Mouse (Mus musculus): ENCODE results near the gene Serinc4. TPM values are rescaled to one million over a fixed set of nuclear protein-coding genes. Genes with fewer than 3 reads are reported as not detected.

Gene Serinc4
- polyA plus RNA-seq, 1 experiment from 2014 or later = 0.15 TPM

- DNase-seq (ENCODE audit: extremely low spot score, low spot score) = no peak
- H3K9me3 ChIP-seq = no peaks in the 10 kb centered on the region
- H3K27ac ChIP-seq = no peak overlapping the region
- WGBS = 20% methylated on average over 8 of the region's 8 CpGs
- H3K4me3 ChIP-seq = peak overlapping the region; percentile 49
- H3K27me3 ChIP-seq (ENCODE audit: poor library complexity, severe bottlenecking) = peaks cover 29% of the 10 kb centered on the region
- H3K36me3 ChIP-seq (replicated peaks) = peaks cover 21% of the 10 kb centered on the region
- peaks cover 25% of the 10 kb centered on the region for H3K4me1 ChIP-seq
These were observed 13.6 kb downstream of the Serinc4 start for GRCm38 (mm10) chr2:121443068-121443349.

- H3K27me3 ChIP-seq (ENCODE audit: poor library complexity, severe bottlenecking) = peaks cover 29% of the 10 kb centered on the region
- H3K4me1 ChIP-seq = peaks cover 20% of the 10 kb centered on the region
- DNase-seq (ENCODE audit: extremely low spot score, low spot score) = peak; percentile 61
- 0 out of 2 replicates have a peak overlapping the region, but pooled peaks have one; percentile 6 for H3K27ac ChIP-seq
- WGBS = 2% methylated on average over 30 of the region's 30 CpGs
- H3K4me3 ChIP-seq = peak overlapping the region; percentile 49
- H3K9me3 ChIP-seq = no peaks in the 10 kb centered on the region
- H3K36me3 ChIP-seq (replicated peaks) = peaks cover 27% of the 10 kb centered on the region
These were observed 14.1 kb downstream of the Serinc4 start for GRCm38 (mm10) chr2:121442259-121443067.

- Histone ChIP-seq H3K4me3 (peak overlapping the region; percentile 49), H3K9me3 (no peaks in the 10 kb centered on the region), H3K27me3 (ENCODE audit: poor library complexity, severe bottlenecking) (peaks cover 29% of the 10 kb centered on the region), H3K27ac (no peak overlapping the region), H3K4me1 (peaks cover 20% of the 10 kb centered on the region), H3K36me3 (replicated peaks) (peaks cover 34% of the 10 kb centered on the region)
- 6% methylated on average over 11 of the region's 11 CpGs for WGBS
- DNase-seq (ENCODE audit: extremely low spot score, low spot score) = no peak
These were observed 14.8 kb downstream of the Serinc4 start for GRCm38 (mm10) chr2:121441800-121442199.

- 59% methylated on average over 5 of the region's 5 CpGs for WGBS
- no peak for DNase-seq (ENCODE audit: extremely low spot score, low spot score)
- Histone ChIP-seq H3K27me3 (ENCODE audit: poor library complexity, severe bottlenecking) (peaks cover 29% of the 10 kb centered on the region), H3K27ac (no peak overlapping the region), H3K4me3 (no peak overlapping the region), H3K4me1 (peaks cover 20% of the 10 kb centered on the region), H3K36me3 (replicated peaks) (peaks cover 40% of the 10 kb centered on the region), H3K9me3 (no peaks in the 10 kb centered on the region)
These were observed 15.6 kb downstream of the Serinc4 start for GRCm38 (mm10) chr2:121440834-121441605.

- 86% methylated on average over 4 of the region's 4 CpGs for WGBS
- H3K27me3 ChIP-seq (ENCODE audit: poor library complexity, severe bottlenecking) = peaks cover 29% of the 10 kb centered on the region
- H3K27ac ChIP-seq = no peak overlapping the region
- H3K4me1 ChIP-seq = peaks cover 20% of the 10 kb centered on the region
- DNase-seq (ENCODE audit: extremely low spot score, low spot score) = no peak
- H3K36me3 ChIP-seq (replicated peaks) = peaks cover 53% of the 10 kb centered on the region
- H3K9me3 ChIP-seq = no peaks in the 10 kb centered on the region
- H3K4me3 ChIP-seq = no peak overlapping the region
These were observed 16.8 kb downstream of the Serinc4 start for GRCm38 (mm10) chr2:121439746-121440145.

GRCm38 (mm10) chr2:121434854-121435253, 21.7 kb downstream of the Serinc4 start:
- 95% methylated on average over 1 of the region's 1 CpGs for WGBS
- no peaks in the 10 kb centered on the region for H3K4me1 ChIP-seq
- no peak overlapping the region for H3K27ac ChIP-seq
- peaks cover 99% of the 10 kb centered on the region for H3K36me3 ChIP-seq (replicated peaks)
- no peak overlapping the region for H3K4me3 ChIP-seq
- H3K9me3 ChIP-seq = no peaks in the 10 kb centered on the region
- DNase-seq (ENCODE audit: extremely low spot score, low spot score) = no peak
- no peaks in the 10 kb centered on the region for H3K27me3 ChIP-seq (ENCODE audit: poor library complexity, severe bottlenecking)

GRCm38 (mm10) chr2:121425890-121426289, 30.7 kb downstream of the Serinc4 start:
- peaks cover 99% of the 10 kb centered on the region for H3K36me3 ChIP-seq (replicated peaks)
- H3K27ac ChIP-seq = no peak overlapping the region
- H3K4me1 ChIP-seq = no peaks in the 10 kb centered on the region
- 95% methylated on average over 2 of the region's 2 CpGs for WGBS
- DNase-seq (ENCODE audit: extremely low spot score, low spot score) = no peak
- no peaks in the 10 kb centered on the region for H3K27me3 ChIP-seq (ENCODE audit: poor library complexity, severe bottlenecking)
- H3K4me3 ChIP-seq = no peak overlapping the region
- H3K9me3 ChIP-seq = no peaks in the 10 kb centered on the region

GRCm38 (mm10) chr2:121423166-121423565, 33.4 kb downstream of the Serinc4 start:
- 91% methylated on average over 2 of the region's 2 CpGs for WGBS
- no peak for DNase-seq (ENCODE audit: extremely low spot score, low spot score)
- no peak overlapping the region for H3K27ac ChIP-seq
- H3K4me3 ChIP-seq = no peak overlapping the region
- H3K36me3 ChIP-seq (replicated peaks) = peaks cover 97% of the 10 kb centered on the region
- H3K27me3 ChIP-seq (ENCODE audit: poor library complexity, severe bottlenecking) = no peaks in the 10 kb centered on the region
- no peaks in the 10 kb centered on the region for H3K9me3 ChIP-seq
- H3K4me1 ChIP-seq = no peaks in the 10 kb centered on the region

GRCm38 (mm10) chr2:121418476-121418875, 38.1 kb downstream of the Serinc4 start:
- Histone ChIP-seq H3K4me1 (peaks cover 24% of the 10 kb centered on the region), H3K4me3 (no peak overlapping the region), H3K9me3 (no peaks in the 10 kb centered on the region), H3K27ac (no peak overlapping the region), H3K36me3 (replicated peaks) (peaks cover 81% of the 10 kb centered on the region), H3K27me3 (ENCODE audit: poor library complexity, severe bottlenecking) (no peaks in the 10 kb centered on the region)
- 92% methylated on average over 3 of the region's 3 CpGs for WGBS
- no peak for DNase-seq (ENCODE audit: extremely low spot score, low spot score)

GRCm38 (mm10) chr2:121416356-121416755, 40.2 kb downstream of the Serinc4 start:
- Histone ChIP-seq H3K9me3 (no peaks in the 10 kb centered on the region), H3K27ac (no peak overlapping the region), H3K36me3 (replicated peaks) (peaks cover 60% of the 10 kb centered on the region), H3K4me1 (peaks cover 36% of the 10 kb centered on the region), H3K27me3 (ENCODE audit: poor library complexity, severe bottlenecking) (no peaks in the 10 kb centered on the region), H3K4me3 (peak overlapping the region; percentile 79; the same call in 1 of the 2 replicates)
- no peak for DNase-seq (ENCODE audit: extremely low spot score, low spot score)
- 94% methylated on average over 6 of the region's 6 CpGs for WGBS

- Histone ChIP-seq H3K4me3 (peak overlapping the region; percentile 79), H3K4me1 (peaks cover 36% of the 10 kb centered on the region), H3K9me3 (no peaks in the 10 kb centered on the region), H3K27me3 (ENCODE audit: poor library complexity, severe bottlenecking) (no peaks in the 10 kb centered on the region), H3K36me3 (replicated peaks) (peaks cover 52% of the 10 kb centered on the region), H3K27ac (no peak overlapping the region)
- no peak for DNase-seq (ENCODE audit: extremely low spot score, low spot score)
- WGBS = 93% methylated on average over 3 of the region's 3 CpGs
These were observed 41.0 kb downstream of the Serinc4 start for GRCm38 (mm10) chr2:121415591-121415990.

- Histone ChIP-seq H3K4me1 (peaks cover 36% of the 10 kb centered on the region), H3K27ac (no peak overlapping the region), H3K4me3 (peak overlapping the region; percentile 79), H3K36me3 (replicated peaks) (peaks cover 48% of the 10 kb centered on the region), H3K27me3 (ENCODE audit: poor library complexity, severe bottlenecking) (no peaks in the 10 kb centered on the region), H3K9me3 (no peaks in the 10 kb centered on the region)
- 76% methylated on average over 3 of the region's 3 CpGs for WGBS
- DNase-seq (ENCODE audit: extremely low spot score, low spot score) = no peak
These were observed 41.5 kb downstream of the Serinc4 start for GRCm38 (mm10) chr2:121415103-121415502.

GRCm38 (mm10) chr2:121414139-121414685, 42.4 kb downstream of the Serinc4 start:
- Histone ChIP-seq H3K36me3 (replicated peaks) (peaks cover 41% of the 10 kb centered on the region), H3K27me3 (ENCODE audit: poor library complexity, severe bottlenecking) (no peaks in the 10 kb centered on the region), H3K9me3 (no peaks in the 10 kb centered on the region), H3K4me3 (peak overlapping the region; percentile 79), H3K4me1 (peaks cover 36% of the 10 kb centered on the region), H3K27ac (peak overlapping the region; percentile 97)
- WGBS = under 1% methylated on average over 32 of the region's 32 CpGs
- DNase-seq (ENCODE audit: extremely low spot score, low spot score) = no peak
